Mouse (Mus musculus) lung, postnatal 0 days (tissue): ENCODE measurements at regions not wholly inside any gene's neighbourhood (a gene's known extent, or its start where the extent isn't known, plus 50 kb on each side); places are given as distances from the start of the nearest gene placed in this dataset.

Experiments used
- ATAC-seq: fragments of 200-750 bp; cut with Nextera tagmentation; 2 replicates; pipeline ENCODE4 v1.8.0; 2017; ENCODE audit warnings: moderate library complexity
- DNase-seq: peaks from one replicate; pipeline ENCODE4 v3.0.0-alpha.2; 2016; ENCODE audit warnings: low spot score
- H3K27ac ChIP-seq: fragments of 300-500 bp; sonication (generic); 2 replicates; pipeline ENCODE4 v1.5.1; 2014; ENCODE audit warnings: antibody characterized with exemption, mild to moderate bottlenecking, low read length, mixed read lengths
- H3K27me3 ChIP-seq: fragments of 300-500 bp; sonication (generic); replicated peaks from 2 replicates; pipeline ENCODE4 v1.6.1; 2014; ENCODE audit warnings: low read length, mixed read lengths; ENCODE audit not compliant: insufficient read depth
- H3K36me3 ChIP-seq: fragments of 300-500 bp; sonication (generic); 2 replicates; pipeline ENCODE4 v1.6.1; 2014; ENCODE audit warnings: low read length, mixed read lengths; ENCODE audit not compliant: insufficient read depth
- H3K4me1 ChIP-seq: fragments of 300-500 bp; sonication (generic); 2 replicates; pipeline ENCODE4 v1.6.1; 2014; ENCODE audit warnings: antibody characterized with exemption, low read depth, low read length, mixed read lengths; ENCODE audit not compliant: insufficient read depth
- H3K4me2 ChIP-seq: fragments of 300-500 bp; sonication (generic); replicated peaks from 2 replicates; pipeline ENCODE4 v1.6.1; 2014; ENCODE audit warnings: low read depth, mild to moderate bottlenecking, low read length, moderate library complexity, mixed read lengths
- H3K4me3 ChIP-seq: fragments of 300-500 bp; sonication (generic); 2 replicates; pipeline ENCODE4 v1.5.1; 2014; ENCODE audit warnings: low read depth, low read length
- H3K9ac ChIP-seq: fragments of 300-500 bp; sonication (generic); replicated peaks from 2 replicates; pipeline ENCODE4 v1.6.1; 2014; ENCODE audit warnings: low read depth, mild to moderate bottlenecking
- H3K9me3 ChIP-seq: fragments of 300-500 bp; sonication (generic); 2 replicates; pipeline ENCODE4 v1.6.1; 2016; ENCODE audit warnings: low read length, mixed read lengths
- CTCF ChIP-seq: IDR thresholded peaks from 2 replicates; pipeline ENCODE4 v1.5.1; 2016; ENCODE audit warnings: antibody characterized with exemption, mild to moderate bottlenecking
- EP300 ChIP-seq: IDR thresholded peaks from 2 replicates; pipeline ENCODE4 v1.6.1; 2016; ENCODE audit warnings: antibody characterized with exemption, mild to moderate bottlenecking, control low read depth
- WGBS: fragments of 180-500 bp; shearing (Covaris S2); extraction: QIAGEN DNeasy Blood & Tissue Kit; methylation state at CpG from one replicate; pipeline ENCODE4 v1.1.7; 2014; 5-methylcytosine and 5-hydroxymethylcytosine counted together

- H3K4me3 ChIP-seq = no peak overlapping the region
These were observed 49.9 kb upstream of the Eed start for GRCm38 (mm10) chr7:90030486-90031250.

GRCm38 (mm10) chr7:90033086-90033485 is 52.3 kb upstream of the Eed start:
- peak overlapping the region; percentile 59; the same call in 1 of the 2 replicates for H3K27ac ChIP-seq
- H3K9ac ChIP-seq = no peak overlapping the region
- 81% methylated on average over 2 of the region's 2 CpGs for WGBS
- no peaks in the 10 kb centered on the region for H3K27me3 ChIP-seq
- no peak for ATAC-seq
- no peak for DNase-seq
- peaks cover 11% of the 10 kb centered on the region for H3K4me1 ChIP-seq
- no peaks in the 10 kb centered on the region for H3K9me3 ChIP-seq
- H3K4me2 ChIP-seq = no peak overlapping the region
- no peak overlapping the region for H3K4me3 ChIP-seq
- no peaks in the 10 kb centered on the region for H3K36me3 ChIP-seq
- TF ChIP-seq EP300 = no peak
- TF ChIP-seq CTCF = no peak

More at GRCm38 (mm10) chr7:90030486-90031250, 49.9 kb upstream of the Eed start:
- Histone ChIP-seq H3K27ac (peak overlapping the region; percentile 91), H3K9ac (peak overlapping the region; percentile 23), H3K36me3 (no peaks in the 10 kb centered on the region), H3K4me2 (0 out of 2 replicates have a peak overlapping the region, but pooled peaks have one; percentile 17), H3K4me1 (peaks cover 11% of the 10 kb centered on the region), H3K9me3 (no peaks in the 10 kb centered on the region), H3K27me3 (no peaks in the 10 kb centered on the region)
- ATAC-seq (peak; percentile 32), DNase-seq (peak; percentile 83)
- WGBS = 51% methylated on average over 6 of the region's 6 CpGs
- no peak for TF ChIP-seq CTCF
- TF ChIP-seq EP300 = peak; percentile 54

- Histone ChIP-seq H3K27ac (peak overlapping the region; percentile 59; the same call in 1 of the 2 replicates), H3K4me3 (no peak overlapping the region), H3K9ac (no peak overlapping the region), H3K4me2 (no peak overlapping the region), H3K36me3 (no peaks in the 10 kb centered on the region), H3K4me1 (peaks cover 10% of the 10 kb centered on the region), H3K9me3 (no peaks in the 10 kb centered on the region), H3K27me3 (no peaks in the 10 kb centered on the region)
- no peak for ATAC-seq
- 57% methylated on average over 9 of the region's 9 CpGs for WGBS
- DNase-seq = peak; percentile 48
- TF ChIP-seq CTCF = no peak
- no peak for TF ChIP-seq EP300
These were observed 53.0 kb upstream of the Eed start for GRCm38 (mm10) chr7:90033640-90034312.

- H3K9me3 ChIP-seq = no peaks in the 10 kb centered on the region
- H3K9ac ChIP-seq = no peak overlapping the region
- no peak overlapping the region for H3K4me2 ChIP-seq
- H3K27ac ChIP-seq = no peak overlapping the region
- H3K27me3 ChIP-seq = no peaks in the 10 kb centered on the region
- H3K36me3 ChIP-seq = no peaks in the 10 kb centered on the region
- TF ChIP-seq EP300 = no peak
- no peak for TF ChIP-seq CTCF
- ATAC-seq (no peak), DNase-seq (no peak)
- peaks cover 5% of the 10 kb centered on the region; the same call in 1 of the 2 replicates for H3K4me1 ChIP-seq
- no peak overlapping the region for H3K4me3 ChIP-seq
- WGBS = 90% methylated on average over 3 of the region's 3 CpGs
These were observed 53.7 kb upstream of the Eed start for GRCm38 (mm10) chr7:90034498-90034897.

GRCm38 (mm10) chr7:90035396-90035795 is 54.6 kb upstream of the Eed start:
- WGBS = 69% methylated on average over 7 of the region's 7 CpGs
- Histone ChIP-seq H3K4me1 (peaks cover 4% of the 10 kb centered on the region; the same call in 1 of the 2 replicates), H3K9ac (no peak overlapping the region), H3K36me3 (no peaks in the 10 kb centered on the region), H3K4me3 (no peak overlapping the region), H3K27me3 (no peaks in the 10 kb centered on the region), H3K9me3 (no peaks in the 10 kb centered on the region), H3K27ac (no peak overlapping the region), H3K4me2 (no peak overlapping the region)
- DNase-seq (no peak), ATAC-seq (no peak)
- TF ChIP-seq CTCF (no peak), EP300 (no peak)

GRCm38 (mm10) chr7:90037736-90038135 is 57.0 kb upstream of the Eed start:
- Histone ChIP-seq H3K4me2 (no peak overlapping the region), H3K4me1 (no peaks in the 10 kb centered on the region; the same call in 1 of the 2 replicates), H3K9ac (no peak overlapping the region), H3K9me3 (no peaks in the 10 kb centered on the region), H3K27ac (no peak overlapping the region), H3K4me3 (no peak overlapping the region), H3K36me3 (no peaks in the 10 kb centered on the region), H3K27me3 (no peaks in the 10 kb centered on the region)
- TF ChIP-seq EP300 (no peak), CTCF (no peak)
- DNase-seq (no peak), ATAC-seq (no peak)
- 77% methylated on average over 4 of the region's 4 CpGs for WGBS
